Mouse (Mus musculus) lung, embryonic 14.5 days (tissue): ENCODE data around the gene Rap2a. TPM values are rescaled to one million over a fixed set of nuclear protein-coding genes. Genes with fewer than 3 reads are reported as not detected.

ENCODE experiments used
- ATAC-seq: fragments of 200-750 bp; cut with Nextera tagmentation; 2 replicates; pipeline ENCODE4 v1.8.0; 2017; ENCODE audit warnings: mild to moderate bottlenecking, moderate TSS enrichment, moderate library complexity; ENCODE audit not compliant: insufficient read depth
- DNase-seq: peaks from one replicate; pipeline ENCODE4 v3.0.0-alpha.2; 2015
- H3K27ac ChIP-seq: fragments of 300-500 bp; sonication (generic); 2 replicates; pipeline ENCODE4 v1.5.1; 2014; ENCODE audit warnings: low read depth, mild to moderate bottlenecking, moderate library complexity
- H3K27me3 ChIP-seq: fragments of 300-500 bp; sonication (generic); 2 replicates; pipeline ENCODE4 v1.6.1; 2014; ENCODE audit warnings: low read length, control low read depth; ENCODE audit not compliant: insufficient read depth
- H3K36me3 ChIP-seq: fragments of 300-500 bp; sonication (generic); 2 replicates; pipeline ENCODE4 v1.6.1; 2014; ENCODE audit warnings: control low read depth; ENCODE audit not compliant: insufficient read depth
- H3K4me1 ChIP-seq: fragments of 300-500 bp; sonication (generic); 2 replicates; pipeline ENCODE4 v1.6.1; 2014; ENCODE audit warnings: antibody characterized with exemption, control low read depth; ENCODE audit not compliant: insufficient read depth
- H3K4me2 ChIP-seq: fragments of 300-500 bp; sonication (generic); 2 replicates; pipeline ENCODE4 v1.6.1; 2014; ENCODE audit warnings: mild to moderate bottlenecking
- H3K4me3 ChIP-seq: fragments of 300-500 bp; sonication (generic); 2 replicates; pipeline ENCODE4 v1.5.1; 2014; ENCODE audit warnings: low read depth, low read length
- H3K9ac ChIP-seq: fragments of 300-500 bp; sonication (generic); 2 replicates; pipeline ENCODE4 v1.6.1; 2014
- H3K9me3 ChIP-seq: fragments of 300-500 bp; sonication (generic); 2 replicates; pipeline ENCODE4 v1.6.1; 2016; ENCODE audit warnings: low read depth, low read length, control low read depth
- CTCF ChIP-seq: IDR thresholded peaks from 2 replicates; pipeline ENCODE4 v1.5.1; 2016; ENCODE audit warnings: antibody characterized with exemption, low read depth
- WGBS: fragments of 180-500 bp; shearing (Covaris S2); extraction: QIAGEN DNeasy Blood & Tissue Kit; methylation state at CpG from one replicate; pipeline ENCODE4 v1.1.7; 2014; 5-methylcytosine and 5-hydroxymethylcytosine counted together
- polyA plus RNA-seq: library from polyadenylated mRNA; unstranded; fragments of >200 nt; fragmentation: Nextera tagmentation; extraction: Ambion mirVana; gene quantifications from 2 replicates; pipeline ENCODE4 v1.2.1, GENCODE M21; 2014

The Rap2a gene
- polyA plus RNA-seq, 1 experiment from 2014 or later, result 48.4 TPM

DNA sequence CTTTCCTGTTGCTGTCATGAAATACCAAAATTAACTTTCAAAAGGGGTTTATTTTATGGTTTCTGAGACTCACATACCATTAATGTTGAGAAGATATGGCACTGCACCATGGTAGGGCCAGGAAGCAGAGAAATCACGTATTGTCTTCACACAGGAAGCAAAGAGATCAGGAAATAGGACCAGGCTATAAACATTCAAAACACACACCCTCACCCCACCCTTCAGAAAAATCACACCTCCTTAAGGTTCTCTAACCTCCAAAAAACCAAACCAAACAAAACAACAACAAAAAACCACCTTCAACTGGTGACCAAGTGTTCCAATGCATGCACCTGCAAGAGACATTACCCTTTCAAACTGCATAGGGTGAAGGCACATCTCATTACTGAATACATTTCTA is 41.7 kb downstream of the Rap2a start:
- H3K36me3 ChIP-seq, result no peaks in the 10 kb centered on the region
- no peak for TF ChIP-seq CTCF
- no peak overlapping the region for H3K4me2 ChIP-seq
- no peaks in the 10 kb centered on the region; the same call in 1 of the 2 replicates for H3K9me3 ChIP-seq
- no peak overlapping the region for H3K9ac ChIP-seq
- no peaks in the 10 kb centered on the region for H3K27me3 ChIP-seq
- 62% methylated on average over 1 of the region's 1 CpGs for WGBS
- ATAC-seq, result no peak
- no peak for DNase-seq
- H3K4me1 ChIP-seq, result peaks cover 7% of the 10 kb centered on the region
- no peak overlapping the region for H3K4me3 ChIP-seq
- no peak overlapping the region for H3K27ac ChIP-seq

DNA sequence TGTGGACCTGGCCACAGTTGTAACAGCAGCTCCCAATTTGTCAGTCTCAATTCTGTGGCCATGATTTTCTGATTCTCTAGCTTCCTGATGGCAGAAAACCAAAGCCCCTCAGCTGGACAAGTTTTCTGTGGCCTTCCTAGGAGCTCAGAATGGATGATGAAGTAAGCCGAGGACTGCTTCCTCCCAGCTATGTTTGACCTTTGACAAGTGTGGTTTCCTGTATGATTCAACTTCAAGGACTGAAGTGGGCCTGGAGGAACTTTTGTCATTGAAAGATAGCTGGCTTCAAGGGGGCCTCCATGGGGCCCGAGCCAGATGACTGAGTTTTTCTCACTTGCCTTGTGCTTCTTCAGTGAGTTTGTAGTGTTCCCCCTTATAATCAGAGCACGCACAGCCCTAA is 42.6 kb downstream of the Rap2a start:
- H3K27ac ChIP-seq, result no peak overlapping the region
- H3K4me2 ChIP-seq, result no peak overlapping the region
- no peak for TF ChIP-seq CTCF
- no peaks in the 10 kb centered on the region for H3K27me3 ChIP-seq
- WGBS, result 37% methylated on average over 3 of the region's 3 CpGs
- H3K36me3 ChIP-seq, result no peaks in the 10 kb centered on the region
- H3K9ac ChIP-seq, result no peak overlapping the region
- H3K4me3 ChIP-seq, result no peak overlapping the region
- H3K9me3 ChIP-seq, result no peaks in the 10 kb centered on the region; the same call in 1 of the 2 replicates
- no peak for ATAC-seq
- no peak for DNase-seq
- H3K4me1 ChIP-seq, result no peaks in the 10 kb centered on the region

DNA sequence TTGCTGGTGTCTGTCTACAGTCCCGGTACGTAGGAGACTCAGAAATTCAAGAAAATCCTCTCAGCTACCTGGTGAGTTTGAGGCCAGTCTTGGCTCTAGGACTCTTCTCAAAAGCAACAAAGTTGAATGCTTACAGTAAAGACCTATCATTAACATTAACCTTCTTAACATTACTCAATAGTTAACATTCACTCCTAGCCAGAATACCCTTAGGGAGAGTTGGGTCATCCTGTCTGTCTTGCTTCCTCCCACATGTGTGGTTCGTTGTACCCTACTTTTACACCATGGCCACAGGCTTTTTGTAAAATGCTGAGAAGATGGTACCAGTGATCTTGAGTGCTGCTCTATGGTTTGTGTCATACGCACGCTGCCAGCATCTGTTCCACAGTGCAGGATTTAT is 45.1 kb downstream of the Rap2a start:
- 94% methylated on average over 5 of the region's 5 CpGs for WGBS
- no peaks in the 10 kb centered on the region for H3K9me3 ChIP-seq
- H3K27ac ChIP-seq, result no peak overlapping the region
- no peak for ATAC-seq
- TF ChIP-seq CTCF, result no peak
- no peaks in the 10 kb centered on the region for H3K36me3 ChIP-seq
- no peak overlapping the region for H3K4me2 ChIP-seq
- no peak overlapping the region for H3K9ac ChIP-seq
- no peaks in the 10 kb centered on the region for H3K27me3 ChIP-seq
- no peaks in the 10 kb centered on the region for H3K4me1 ChIP-seq
- no peak overlapping the region for H3K4me3 ChIP-seq
- DNase-seq, result no peak

DNA sequence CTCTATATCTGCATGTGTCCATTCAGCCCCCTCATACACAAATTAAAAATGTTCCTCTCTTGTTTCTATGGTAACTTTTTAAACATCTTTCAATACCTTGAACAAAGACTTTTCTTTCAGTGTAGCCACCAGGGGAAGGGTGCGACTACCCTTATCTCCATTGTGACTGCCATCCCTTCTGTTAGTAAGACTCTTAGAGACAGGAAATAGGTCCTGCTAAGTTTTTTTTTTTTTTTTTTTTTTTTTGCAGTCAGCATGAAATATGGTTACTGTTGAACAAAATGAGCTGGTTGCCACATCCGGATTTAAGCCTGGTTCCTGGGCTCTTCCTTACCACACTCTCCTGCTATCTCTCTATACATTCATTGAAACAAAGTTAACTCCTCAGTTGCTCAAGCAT is 47.4 kb downstream of the Rap2a start:
- no peak overlapping the region for H3K4me3 ChIP-seq
- no peak overlapping the region for H3K4me2 ChIP-seq
- H3K27ac ChIP-seq, result no peak overlapping the region
- ATAC-seq (no peak), DNase-seq (no peak)
- no peaks in the 10 kb centered on the region for H3K27me3 ChIP-seq
- H3K36me3 ChIP-seq, result no peaks in the 10 kb centered on the region
- H3K9me3 ChIP-seq, result no peaks in the 10 kb centered on the region
- H3K4me1 ChIP-seq, result no peaks in the 10 kb centered on the region
- 70% methylated on average over 2 of the region's 2 CpGs for WGBS
- no peak overlapping the region for H3K9ac ChIP-seq
- TF ChIP-seq CTCF, result no peak

DNA sequence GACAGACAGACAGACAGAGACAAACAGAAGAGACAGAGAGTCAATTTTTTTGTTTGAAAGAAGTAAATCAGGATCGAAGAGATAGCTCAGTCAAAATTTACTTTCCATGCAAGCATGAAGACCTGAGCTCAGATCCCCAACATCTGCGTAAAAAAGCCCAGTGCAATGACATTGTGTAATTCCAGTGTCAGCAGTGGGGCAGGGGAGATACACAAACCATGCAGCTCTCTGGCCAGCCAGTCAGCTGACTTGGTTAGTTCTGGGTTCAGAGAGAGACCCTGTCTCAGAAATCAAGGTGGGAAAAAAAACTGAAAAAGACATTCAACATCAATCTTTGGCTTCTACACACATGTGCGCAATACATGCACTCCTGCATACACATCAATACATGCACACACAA is 55.1 kb downstream of the Rap2a start:
- Histone ChIP-seq H3K9me3 (no peaks in the 10 kb centered on the region), H3K4me3 (no peak overlapping the region), H3K4me1 (peaks cover 17% of the 10 kb centered on the region; the same call in 1 of the 2 replicates), H3K9ac (no peak overlapping the region), H3K4me2 (no peak overlapping the region), H3K27me3 (no peaks in the 10 kb centered on the region), H3K36me3 (no peaks in the 10 kb centered on the region), H3K27ac (peak overlapping the region; percentile 84; the same call in 1 of the 2 replicates)
- ATAC-seq (no peak), DNase-seq (no peak)
- 92% methylated on average over 3 of the region's 3 CpGs for WGBS
- no peak for TF ChIP-seq CTCF

DNA sequence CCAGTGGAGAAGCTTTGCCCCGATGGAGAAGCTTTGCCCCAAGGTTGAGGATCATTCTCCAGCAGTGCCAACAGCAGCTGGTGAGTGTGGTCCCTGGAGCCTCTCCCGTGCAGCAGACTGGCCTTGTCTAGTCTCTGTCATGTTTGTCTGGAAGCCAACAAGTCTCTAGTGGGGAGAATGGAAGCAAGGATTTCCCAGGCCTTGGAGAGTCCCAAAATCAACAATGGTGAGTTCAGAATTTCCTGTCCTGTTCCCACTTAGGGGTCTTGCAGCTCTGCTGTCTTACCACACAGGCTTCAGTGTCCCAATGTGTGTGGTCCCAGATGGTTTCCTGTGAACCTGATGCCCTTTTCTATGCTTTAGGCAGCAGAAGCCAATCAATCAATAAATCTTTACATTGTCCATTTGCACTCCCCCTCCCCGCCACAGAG is 56.6 kb downstream of the Rap2a start:
- Histone ChIP-seq H3K27me3 (no peaks in the 10 kb centered on the region), H3K4me1 (peaks cover 17% of the 10 kb centered on the region; the same call in 1 of the 2 replicates), H3K9ac (no peak overlapping the region), H3K27ac (peak overlapping the region; percentile 78), H3K36me3 (no peaks in the 10 kb centered on the region), H3K4me3 (no peak overlapping the region), H3K4me2 (no peak overlapping the region), H3K9me3 (no peaks in the 10 kb centered on the region)
- no peak for TF ChIP-seq CTCF
- peak; percentile 41; the same call in 1 of the 2 replicates for ATAC-seq
- peak; percentile 79 for DNase-seq
- 28% methylated on average over 3 of the region's 3 CpGs for WGBS

DNA sequence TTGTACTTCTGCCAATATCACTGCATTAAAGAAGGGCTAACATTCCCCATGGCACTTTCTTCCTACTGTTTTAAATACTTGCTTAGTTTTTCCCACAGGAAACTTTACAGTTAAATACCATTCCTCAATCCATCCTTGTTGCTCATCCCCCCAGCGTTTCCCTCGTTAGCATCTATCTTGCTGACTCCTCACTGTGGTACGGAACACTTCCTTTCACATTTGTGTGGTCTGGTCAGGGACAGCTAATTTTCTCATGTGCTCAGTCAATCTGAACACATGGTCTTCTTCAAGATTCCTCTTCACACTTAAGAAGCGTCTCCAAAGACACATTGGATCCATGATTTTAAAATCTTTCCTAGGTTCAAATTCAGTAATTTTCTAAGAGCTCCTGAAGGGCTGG is 57.2 kb downstream of the Rap2a start:
- H3K27ac ChIP-seq, result peak overlapping the region; percentile 73
- no peak for TF ChIP-seq CTCF
- WGBS, result 37% methylated on average over 4 of the region's 4 CpGs
- H3K36me3 ChIP-seq, result no peaks in the 10 kb centered on the region
- no peak for ATAC-seq
- no peak overlapping the region for H3K9ac ChIP-seq
- no peak for DNase-seq
- no peaks in the 10 kb centered on the region for H3K9me3 ChIP-seq
- peaks cover 17% of the 10 kb centered on the region; the same call in 1 of the 2 replicates for H3K4me1 ChIP-seq
- no peak overlapping the region for H3K4me2 ChIP-seq
- no peaks in the 10 kb centered on the region for H3K27me3 ChIP-seq
- H3K4me3 ChIP-seq, result no peak overlapping the region

DNA sequence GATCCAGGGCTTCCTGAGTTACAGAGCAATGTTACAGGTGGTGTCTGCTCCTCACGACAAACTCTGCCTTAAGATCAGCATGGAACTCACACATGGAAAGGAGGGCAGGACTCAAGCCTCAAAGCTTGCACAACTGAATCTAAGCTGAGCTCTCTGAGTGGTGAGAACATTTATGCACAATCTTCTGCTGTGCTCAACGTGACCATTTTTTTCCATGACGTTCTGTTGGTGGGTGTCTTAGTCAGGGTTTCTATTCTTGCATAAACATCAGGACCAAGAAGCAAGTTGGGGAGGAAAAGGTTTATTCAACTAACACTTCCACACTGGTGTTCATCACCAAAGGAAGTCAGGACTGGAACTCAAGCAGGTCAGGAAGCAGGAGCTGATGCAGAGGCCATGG is 57.7 kb downstream of the Rap2a start:
- TF ChIP-seq CTCF, result no peak
- DNase-seq (no peak), ATAC-seq (no peak)
- H3K36me3 ChIP-seq, result no peaks in the 10 kb centered on the region
- no peaks in the 10 kb centered on the region for H3K9me3 ChIP-seq
- H3K9ac ChIP-seq, result no peak overlapping the region
- no peak overlapping the region for H3K4me2 ChIP-seq
- 66% methylated on average over 3 of the region's 3 CpGs for WGBS
- peak overlapping the region; percentile 73 for H3K27ac ChIP-seq
- H3K4me3 ChIP-seq, result no peak overlapping the region
- no peaks in the 10 kb centered on the region for H3K27me3 ChIP-seq
- peaks cover 17% of the 10 kb centered on the region; the same call in 1 of the 2 replicates for H3K4me1 ChIP-seq
